Mouse (Mus musculus) myocyte (in vitro differentiated cells): ENCODE data around the gene Cux1. TPM values are rescaled to one million over a fixed set of nuclear protein-coding genes. Genes with fewer than 3 reads are reported as not detected.

Experiments used
- H3K27me3 ChIP-seq: one replicate; pipeline ENCODE4 v1.6.1; 2011; ENCODE audit not compliant: control insufficient read depth, insufficient read depth, insufficient read length
- H3K36me3 ChIP-seq: one replicate; pipeline ENCODE4 v1.6.1; 2011; ENCODE audit not compliant: control insufficient read depth, insufficient read depth
- H3K4me2 ChIP-seq: one replicate; pipeline ENCODE4 v1.6.1; 2011; ENCODE audit warnings: low read depth, control low read depth
- H3K4me3 ChIP-seq: one replicate; pipeline ENCODE4 v1.5.1; 2011; ENCODE audit warnings: mild to moderate bottlenecking, control low read depth, moderate library complexity
- H3K79me2 ChIP-seq: one replicate; pipeline ENCODE4 v1.6.1; 2011; ENCODE audit not compliant: control insufficient read depth, insufficient read depth
- H3ac ChIP-seq: one replicate; pipeline ENCODE4 v1.6.1; 2011; ENCODE audit not compliant: control insufficient read depth, insufficient read length
- CEBPB ChIP-seq: IDR thresholded peaks from 2 replicates; pipeline ENCODE4 v1.6.1; 2011; ENCODE audit warnings: mild to moderate bottlenecking, moderate library complexity; ENCODE audit not compliant: poor library complexity, insufficient read depth, severe bottlenecking
- E2F4 ChIP-seq: IDR thresholded peaks from one replicate; pipeline ENCODE4 v1.6.1; 2011; ENCODE audit warnings: mild to moderate bottlenecking, control low read depth, moderate library complexity; ENCODE audit not compliant: insufficient read depth
- MAX ChIP-seq: IDR thresholded peaks from one replicate; pipeline ENCODE4 v1.6.1; 2011; ENCODE audit warnings: low read depth, mild to moderate bottlenecking, control low read depth
- MYOD1 ChIP-seq, 3 experiments: IDR thresholded peaks; one replicate each; pipeline ENCODE4 v1.6.1; 2011; ENCODE audit warnings: control low read depth in 2 of 3, low read depth in 2 of 3, mild to moderate bottlenecking in 2 of 3, moderate library complexity in 1 of 3; ENCODE audit not compliant: insufficient read length in 2 of 3, control insufficient read depth in 1 of 3
- MYOG ChIP-seq, 3 experiments: IDR thresholded peaks; one replicate each; pipeline ENCODE4 v1.6.1; 2011; ENCODE audit warnings: control low read depth in 2 of 3, low read depth in 2 of 3, mild to moderate bottlenecking in 2 of 3; ENCODE audit not compliant: insufficient read length in 2 of 3, control insufficient read depth in 1 of 3, insufficient read depth in 1 of 3
- POLR2A ChIP-seq: IDR thresholded peaks from one replicate; pipeline ENCODE4 v1.6.1; 2011; ENCODE audit warnings: low read depth, mild to moderate bottlenecking, control low read depth, moderate library complexity; ENCODE audit not compliant: insufficient read length
- POLR2AphosphoS2 ChIP-seq: IDR thresholded peaks from one replicate; pipeline ENCODE4 v1.6.1; 2011; ENCODE audit warnings: low read depth, control low read depth; ENCODE audit not compliant: insufficient read length
- REST ChIP-seq: IDR thresholded peaks from one replicate; pipeline ENCODE4 v1.6.1; 2011; ENCODE audit warnings: mild to moderate bottlenecking, control low read depth, moderate library complexity; ENCODE audit not compliant: insufficient read depth, insufficient read length
- SRF ChIP-seq: IDR thresholded peaks from one replicate; pipeline ENCODE4 v1.6.1; 2011; ENCODE audit warnings: low read depth; ENCODE audit not compliant: control insufficient read depth, insufficient read length
- TCF12 ChIP-seq: IDR thresholded peaks from one replicate; pipeline ENCODE4 v1.6.1; 2011; ENCODE audit warnings: mild to moderate bottlenecking, control low read depth; ENCODE audit not compliant: poor library complexity, insufficient read depth, severe bottlenecking
- TCF3 ChIP-seq: IDR thresholded peaks from one replicate; pipeline ENCODE4 v1.6.1; 2011; ENCODE audit warnings: low read depth, control low read depth; ENCODE audit not compliant: insufficient read length
- USF1 ChIP-seq: IDR thresholded peaks from one replicate; pipeline ENCODE4 v1.6.1; 2011; ENCODE audit warnings: low read depth, mild to moderate bottlenecking, control low read depth, moderate library complexity
- polyA plus RNA-seq: library from polyadenylated mRNA; unstranded; fragments of >200 nt; fragmentation: generic; extraction: Trizol; gene quantifications from one replicate; pipeline ENCODE4 v1.2.1, GENCODE M21; 2012; ENCODE audit warnings: missing spikeins

Gene Cux1
- polyA plus RNA-seq, 1 experiment: 50.7 TPM

DNA sequence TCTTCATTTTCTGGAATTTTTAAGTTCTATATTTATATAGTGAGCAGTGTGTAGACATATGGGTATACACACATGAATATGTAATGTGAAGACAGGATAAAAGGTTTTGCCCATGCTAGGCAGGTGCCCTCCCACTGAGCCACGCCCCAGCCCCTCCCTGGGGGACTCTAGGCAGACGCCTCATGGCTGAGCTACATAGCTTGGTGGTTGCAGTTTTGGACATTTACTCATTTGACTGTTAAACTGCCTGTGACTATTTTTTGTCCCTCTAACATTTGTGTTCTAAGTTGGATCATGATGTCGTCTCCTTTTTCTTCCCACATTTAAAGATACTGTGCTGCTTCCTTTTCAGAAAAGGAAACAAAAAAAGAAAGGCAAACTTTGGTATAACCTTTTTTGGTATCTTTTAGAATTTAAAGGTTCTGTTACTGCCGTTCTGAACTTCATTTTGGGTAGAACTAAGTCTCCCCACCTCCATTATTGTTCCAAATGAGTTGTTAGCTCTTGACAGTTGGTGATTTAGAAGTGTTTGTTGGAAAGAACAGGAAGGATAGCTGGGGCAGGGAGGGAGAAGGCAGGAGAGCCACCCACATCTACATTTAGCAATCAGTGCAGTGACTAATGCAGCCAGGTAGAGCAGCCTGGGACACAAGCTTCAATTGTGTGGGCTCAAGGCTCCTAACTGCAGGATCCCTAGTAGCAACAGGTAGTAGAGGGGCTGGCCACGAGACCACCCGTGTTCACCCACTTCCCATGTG, 204.6 kb downstream of the Cux1 start:
- TF ChIP-seq REST (no peak), MAX (no peak)
- Histone ChIP-seq H3K4me3 (no peak overlapping the region), H3ac (no peak overlapping the region), H3K36me3 (peaks cover 13% of the 10 kb centered on the region), H3K79me2 (no peaks in the 10 kb centered on the region), H3K27me3 (no peaks in the 10 kb centered on the region), H3K4me2 (no peak overlapping the region)

DNA sequence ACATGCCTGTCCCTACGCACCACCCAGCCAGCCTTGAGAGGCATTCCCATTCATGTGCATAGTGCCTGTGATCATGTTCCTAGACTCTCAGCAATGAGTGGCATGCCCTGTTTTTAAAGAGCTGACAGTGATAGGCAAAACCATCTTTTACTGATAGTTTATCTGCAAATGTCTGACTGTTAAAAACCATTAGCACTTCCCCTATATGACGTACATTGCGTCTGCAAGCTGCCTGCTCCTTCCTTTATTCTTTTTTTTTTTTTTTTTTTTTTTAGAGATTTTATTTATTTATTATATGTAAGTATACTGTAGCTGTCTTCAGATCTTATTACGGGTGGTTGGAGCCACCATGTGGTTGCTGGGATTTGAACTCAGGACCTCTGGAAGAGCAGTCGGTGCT, 205.3 kb downstream of the Cux1 start:
- Histone ChIP-seq H3K4me2 (no peak overlapping the region), H3K4me3 (no peak overlapping the region), H3K36me3 (peaks cover 13% of the 10 kb centered on the region), H3K27me3 (no peaks in the 10 kb centered on the region), H3K79me2 (no peaks in the 10 kb centered on the region), H3ac (no peak overlapping the region)
- TF ChIP-seq TCF12: no peak
- TF ChIP-seq MYOD1 (IDR thresholded peaks at IDR 0.05; ENCODE audit: control insufficient read depth in 1 of 3, insufficient read length in 2 of 3, low read depth in 2 of 3): no peak
- no peak for TF ChIP-seq REST
- TF ChIP-seq POLR2AphosphoS2: no peak
- no peak for TF ChIP-seq TCF3
- no peak for TF ChIP-seq E2F4
- TF ChIP-seq MAX: no peak
- TF ChIP-seq MYOG (IDR thresholded peaks at IDR 0.05; ENCODE audit: control insufficient read depth in 1 of 3, insufficient read depth in 1 of 3, insufficient read length in 2 of 3, low read depth in 2 of 3): no peak
- TF ChIP-seq SRF: no peak
- no peak for TF ChIP-seq CEBPB
- TF ChIP-seq USF1: no peak
- no peak for TF ChIP-seq POLR2A

DNA sequence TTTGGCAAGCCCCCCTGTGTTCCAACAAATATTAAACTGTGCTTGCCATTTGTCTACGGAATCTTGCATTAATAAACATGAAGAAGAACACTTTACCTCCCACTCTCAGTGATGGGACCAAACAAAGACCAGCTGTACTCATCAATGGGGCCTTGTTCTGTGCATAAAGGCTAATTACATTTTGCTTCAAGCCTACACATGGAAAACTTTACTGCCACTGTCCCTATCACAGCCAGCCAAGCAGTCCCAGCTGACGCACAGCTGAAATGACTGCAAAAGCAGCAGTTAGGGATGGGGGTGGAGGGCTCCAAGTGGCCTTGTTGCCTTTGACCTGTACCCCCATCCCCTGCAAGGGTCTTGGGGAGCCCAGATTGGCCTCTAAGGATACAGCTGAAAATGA, 210.1 kb downstream of the Cux1 start:
- Histone ChIP-seq H3K4me2 (no peak overlapping the region), H3K36me3 (peaks cover 22% of the 10 kb centered on the region), H3ac (no peak overlapping the region), H3K27me3 (no peaks in the 10 kb centered on the region), H3K4me3 (no peak overlapping the region), H3K79me2 (no peaks in the 10 kb centered on the region)
- TF ChIP-seq MYOG (IDR thresholded peaks at IDR 0.05; ENCODE audit: control insufficient read depth in 1 of 3, insufficient read depth in 1 of 3, insufficient read length in 2 of 3, low read depth in 2 of 3) (no peak), TCF12 (no peak), POLR2AphosphoS2 (no peak), USF1 (no peak), SRF (no peak), REST (no peak), CEBPB (no peak), POLR2A (no peak), MAX (no peak)

DNA sequence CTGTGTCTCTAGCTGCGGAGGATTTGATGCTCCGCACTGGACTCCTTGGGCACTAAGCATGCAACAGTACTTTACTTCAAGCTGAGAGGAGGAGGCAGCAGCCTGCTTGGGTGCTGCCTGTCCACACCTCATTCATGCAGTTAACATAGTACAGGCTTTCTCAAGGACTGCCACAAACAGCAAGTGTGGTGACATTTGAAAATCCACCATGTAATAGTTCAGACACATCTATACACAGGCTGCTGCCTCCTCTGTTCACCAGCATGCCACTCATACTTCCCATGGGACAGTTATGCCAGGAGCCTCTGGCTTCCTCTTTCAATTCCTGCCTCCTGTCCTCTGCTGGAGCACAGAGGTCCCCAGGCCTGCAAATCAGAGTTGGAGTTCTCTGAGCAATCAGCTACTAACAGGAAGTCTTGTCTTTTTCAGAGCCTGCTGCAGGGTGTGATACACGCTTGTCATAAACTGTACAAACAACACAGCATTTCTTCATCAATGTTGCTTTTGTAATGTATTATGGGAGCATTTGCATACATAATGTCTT, 211.6 kb downstream of the Cux1 start:
- H3K4me3 ChIP-seq: no peak overlapping the region
- H3K27me3 ChIP-seq: no peaks in the 10 kb centered on the region
- peaks cover 15% of the 10 kb centered on the region for H3K36me3 ChIP-seq
- no peak overlapping the region for H3ac ChIP-seq
- H3K79me2 ChIP-seq: no peaks in the 10 kb centered on the region
- no peak for TF ChIP-seq TCF12
- TF ChIP-seq MYOG (IDR thresholded peaks at IDR 0.05; ENCODE audit: control insufficient read depth in 1 of 3, insufficient read depth in 1 of 3, insufficient read length in 2 of 3, low read depth in 2 of 3): no peak
- no peak for TF ChIP-seq REST
- TF ChIP-seq SRF: no peak
- no peak for TF ChIP-seq TCF3
- TF ChIP-seq POLR2AphosphoS2: no peak
- no peak for TF ChIP-seq CEBPB
- TF ChIP-seq MYOD1 (IDR thresholded peaks at IDR 0.05; ENCODE audit: control insufficient read depth in 1 of 3, insufficient read length in 2 of 3, low read depth in 2 of 3): no peak
- no peak for TF ChIP-seq MAX
- no peak for TF ChIP-seq POLR2A
- TF ChIP-seq USF1: no peak
- TF ChIP-seq E2F4: no peak
- H3K4me2 ChIP-seq: no peak overlapping the region

DNA sequence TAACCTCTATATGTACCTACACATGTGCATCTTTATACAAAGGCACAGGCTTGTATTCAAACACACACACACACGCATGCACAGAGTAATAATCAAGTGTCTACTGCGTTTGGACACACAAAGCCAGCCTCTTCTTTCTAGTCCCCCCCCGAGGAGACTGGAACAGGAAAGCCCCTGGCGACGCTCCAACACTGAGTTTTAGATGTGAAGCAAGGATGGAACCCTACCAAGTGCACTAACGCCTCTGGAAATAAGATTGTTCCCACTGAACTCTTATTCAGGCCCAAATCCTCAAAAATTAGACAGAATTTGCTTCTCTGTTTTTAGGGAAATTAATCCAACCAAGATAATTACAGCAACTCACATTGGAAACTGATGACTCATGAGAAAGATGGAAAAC, 212.6 kb downstream of the Cux1 start:
- Histone ChIP-seq H3K4me2 (no peak overlapping the region), H3K36me3 (peaks cover 9% of the 10 kb centered on the region), H3K79me2 (no peaks in the 10 kb centered on the region), H3K27me3 (no peaks in the 10 kb centered on the region), H3ac (no peak overlapping the region), H3K4me3 (no peak overlapping the region)
- TF ChIP-seq SRF (no peak), CEBPB (no peak)
